Mouse (Mus musculus) heart, postnatal 0 days (tissue): ENCODE measurements around the gene Atp8a1.

Experiments used
- CTCF ChIP-seq: IDR thresholded peaks from 2 replicates; pipeline ENCODE4 v1.5.1; 2016; ENCODE audit warnings: antibody characterized with exemption, control low read depth, low read depth
- EP300 ChIP-seq: IDR thresholded peaks from 2 replicates; pipeline ENCODE4 v1.6.1; 2016; ENCODE audit warnings: antibody characterized with exemption, low read depth

- TF ChIP-seq EP300 (no peak), CTCF (no peak)
These were observed 36.4 kb upstream of the Atp8a1 start for GRCm38 (mm10) chr5:67883564-67884171.
